Mouse (Mus musculus) intestine, embryonic 16.5 days (tissue): ENCODE results near the gene Riox1. TPM values are rescaled to one million over a fixed set of nuclear protein-coding genes. Genes with fewer than 3 reads are reported as not detected.
"Not testable (repeated sequence)": the region's sequence is repeated elsewhere in the genome, so short reads cannot be mapped to it uniquely, and the experiment has no call there.

ENCODE experiments used
- ATAC-seq: fragments of 200-750 bp; cut with Nextera tagmentation; 2 replicates; pipeline ENCODE4 v1.8.0; 2017; ENCODE audit warnings: moderate TSS enrichment, moderate library complexity
- H3K27ac ChIP-seq: fragments of 300-500 bp; sonication (generic); 2 replicates; pipeline ENCODE4 v1.5.1; 2014; ENCODE audit warnings: mild to moderate bottlenecking, low read length
- H3K27me3 ChIP-seq: fragments of 300-500 bp; sonication (generic); replicated peaks from 2 replicates; pipeline ENCODE4 v1.6.1; 2014; ENCODE audit warnings: low read length, control low read depth, mixed read lengths; ENCODE audit not compliant: control insufficient read depth, insufficient read depth
- H3K36me3 ChIP-seq: fragments of 300-500 bp; sonication (generic); 2 replicates; pipeline ENCODE4 v1.6.1; 2014; ENCODE audit warnings: low read length, control low read depth; ENCODE audit not compliant: control insufficient read depth, insufficient read depth
- H3K4me1 ChIP-seq: fragments of 300-500 bp; sonication (generic); 2 replicates; pipeline ENCODE4 v1.6.1; 2014; ENCODE audit warnings: low read length, control low read depth, mixed read lengths; ENCODE audit not compliant: control insufficient read depth, insufficient read depth
- H3K4me2 ChIP-seq: fragments of 300-500 bp; sonication (generic); 2 replicates; pipeline ENCODE4 v1.6.1; 2014; ENCODE audit warnings: low read depth, low read length, control low read depth
- H3K4me3 ChIP-seq: fragments of 300-500 bp; sonication (generic); 2 replicates; pipeline ENCODE4 v1.5.1; 2014; ENCODE audit warnings: mild to moderate bottlenecking, low read length
- H3K9ac ChIP-seq: fragments of 300-500 bp; sonication (generic); 2 replicates; pipeline ENCODE4 v1.6.1; 2014; ENCODE audit warnings: low read depth, low read length
- H3K9me3 ChIP-seq: fragments of 300-500 bp; sonication (generic); 2 replicates; pipeline ENCODE4 v1.6.1; 2016; ENCODE audit warnings: low read length, control low read depth; ENCODE audit not compliant: control insufficient read depth
- WGBS: fragments of 180-500 bp; shearing (Covaris S2); extraction: QIAGEN DNeasy Blood & Tissue Kit; methylation state at CpG from one replicate; pipeline ENCODE4 v1.1.7; 2014; 5-methylcytosine and 5-hydroxymethylcytosine counted together
- polyA plus RNA-seq: library from polyadenylated mRNA; unstranded; fragments of >200 nt; fragmentation: Nextera tagmentation; extraction: Ambion mirVana; gene quantifications from 2 replicates; pipeline ENCODE4 v1.2.1, GENCODE M21; 2015

The Riox1 gene
- polyA plus RNA-seq, 1 experiment from 2014 or later = 10.2 TPM

- no peak overlapping the region for H3K27ac ChIP-seq
- no peak overlapping the region for H3K9ac ChIP-seq
- H3K4me2 ChIP-seq = no peak overlapping the region
- H3K27me3 ChIP-seq = no peaks in the 10 kb centered on the region
- H3K4me3 ChIP-seq = no peak overlapping the region
- no peak for ATAC-seq
- peaks cover 5% of the 10 kb centered on the region; the same call in 1 of the 2 replicates for H3K4me1 ChIP-seq
- H3K9me3 ChIP-seq = no peaks in the 10 kb centered on the region
- WGBS = 55% methylated on average over 2 of the region's 2 CpGs
- no peaks in the 10 kb centered on the region; the same call in 1 of the 2 replicates for H3K36me3 ChIP-seq
Observed at GRCm38 (mm10) chr12:83997221-83997620, 46.8 kb downstream of the Riox1 start.

GRCm38 (mm10) chr12:83998341-83999107, 48.1 kb downstream of the Riox1 start:
- peak overlapping the region; percentile 65 for H3K27ac ChIP-seq
- no peak overlapping the region for H3K4me2 ChIP-seq
- H3K4me1 ChIP-seq = peaks cover 5% of the 10 kb centered on the region; the same call in 1 of the 2 replicates
- no peak overlapping the region for H3K4me3 ChIP-seq
- no peaks in the 10 kb centered on the region for H3K9me3 ChIP-seq
- WGBS = 47% methylated on average over 11 of the region's 11 CpGs
- no peak overlapping the region for H3K9ac ChIP-seq
- no peaks in the 10 kb centered on the region for H3K27me3 ChIP-seq
- ATAC-seq = peak; percentile 33
- H3K36me3 ChIP-seq = no peaks in the 10 kb centered on the region

GRCm38 (mm10) chr12:83999237-83999636, 48.8 kb downstream of the Riox1 start:
- not testable (repeated sequence) for H3K36me3 ChIP-seq, H3K4me2 ChIP-seq, H3K4me3 ChIP-seq, H3K9me3 ChIP-seq, H3K4me1 ChIP-seq, H3K27me3 ChIP-seq, H3K9ac ChIP-seq
- ATAC-seq = peak; percentile 87
- H3K27ac ChIP-seq = peak overlapping the region; percentile 68
- WGBS = 45% methylated on average over 8 of the region's 8 CpGs

GRCm38 (mm10) chr12:84000418-84000817, 50.0 kb downstream of the Riox1 start:
- Histone ChIP-seq H3K9me3 (no peaks in the 10 kb centered on the region), H3K36me3 (no peaks in the 10 kb centered on the region), H3K27me3 (no peaks in the 10 kb centered on the region), H3K4me3 (no peak overlapping the region), H3K4me2 (no peak overlapping the region), H3K9ac (no peak overlapping the region), H3K27ac (peak overlapping the region; percentile 68), H3K4me1 (peaks cover 5% of the 10 kb centered on the region; the same call in 1 of the 2 replicates)
- peak; percentile 50 for ATAC-seq
- WGBS = 38% methylated on average over 3 of the region's 3 CpGs

Other genes with a start within 250 kb of the Riox1 start
- 5.2 and 5.8 TPM in 2 replicates for gene Papln, start 187.0 kb upstream of the Riox1 start, polyA plus RNA-seq
- gene Numb, start 28.7 kb upstream of the Riox1 start, polyA plus RNA-seq = 35.7 and 36.1 TPM in 2 replicates
- not detected in 2 replicates for gene Heatr4, start 34.2 kb downstream of the Riox1 start, polyA plus RNA-seq
- 35.3 and 39.5 TPM in 2 replicates for gene Acot2, start 37.3 kb downstream of the Riox1 start, polyA plus RNA-seq
- 159 and 188 TPM in 2 replicates for gene Acot1, start 58.9 kb downstream of the Riox1 start, polyA plus RNA-seq
- gene Acot4, start 87.8 kb downstream of the Riox1 start, polyA plus RNA-seq = 12.9 and 20.6 TPM in 2 replicates
- not detected in 2 replicates for gene Gm49366, start 88.3 kb downstream of the Riox1 start, polyA plus RNA-seq
- 7.0 and 11.7 TPM in 2 replicates for gene Acot3, start 101.5 kb downstream of the Riox1 start, polyA plus RNA-seq
- gene Acot5, start 118.7 kb downstream of the Riox1 start, polyA plus RNA-seq = 0.21 and 0.28 TPM in 2 replicates
- gene Acot6, start 150.0 kb downstream of the Riox1 start, polyA plus RNA-seq = 2.5 and 3.2 TPM in 2 replicates
- gene Dnal1, start 163.8 kb downstream of the Riox1 start, polyA plus RNA-seq = 2.4 and 3.4 TPM in 2 replicates
- gene Pnma1, start 197.9 kb downstream of the Riox1 start, polyA plus RNA-seq = 0.34 and 0.67 TPM in 2 replicates